Mouse (Mus musculus): ENCODE measurements around the gene Cyp27b1. TPM values are rescaled to one million over a fixed set of nuclear protein-coding genes. Genes with fewer than 3 reads are reported as not detected.

Cyp27b1 gene
- polyA plus RNA-seq, 1 experiment: not detected

- peaks cover 27% of the 10 kb centered on the region for H3K4me1 ChIP-seq (ENCODE audit: control insufficient read depth)
- H3K36me3 ChIP-seq (ENCODE audit: control insufficient read depth): peaks cover 18% of the 10 kb centered on the region
- TF ChIP-seq TAL1 (IDR thresholded peaks at IDR 0.05; ENCODE audit: low read length) (no peak), GATA1 (IDR thresholded peaks at IDR 0.05; ENCODE audit: low read length) (no peak)
- H3K9me3 ChIP-seq (ENCODE audit: control insufficient read depth, low read length): peaks cover 4% of the 10 kb centered on the region
- no peak overlapping the region for H3K4me3 ChIP-seq (replicated peaks)
- peaks cover 45% of the 10 kb centered on the region for H3K27me3 ChIP-seq (ENCODE audit: control insufficient read depth)
Measured at GRCm38 (mm10) chr10:127043187-127043586, 4.9 kb upstream of the Cyp27b1 start.

DNA sequence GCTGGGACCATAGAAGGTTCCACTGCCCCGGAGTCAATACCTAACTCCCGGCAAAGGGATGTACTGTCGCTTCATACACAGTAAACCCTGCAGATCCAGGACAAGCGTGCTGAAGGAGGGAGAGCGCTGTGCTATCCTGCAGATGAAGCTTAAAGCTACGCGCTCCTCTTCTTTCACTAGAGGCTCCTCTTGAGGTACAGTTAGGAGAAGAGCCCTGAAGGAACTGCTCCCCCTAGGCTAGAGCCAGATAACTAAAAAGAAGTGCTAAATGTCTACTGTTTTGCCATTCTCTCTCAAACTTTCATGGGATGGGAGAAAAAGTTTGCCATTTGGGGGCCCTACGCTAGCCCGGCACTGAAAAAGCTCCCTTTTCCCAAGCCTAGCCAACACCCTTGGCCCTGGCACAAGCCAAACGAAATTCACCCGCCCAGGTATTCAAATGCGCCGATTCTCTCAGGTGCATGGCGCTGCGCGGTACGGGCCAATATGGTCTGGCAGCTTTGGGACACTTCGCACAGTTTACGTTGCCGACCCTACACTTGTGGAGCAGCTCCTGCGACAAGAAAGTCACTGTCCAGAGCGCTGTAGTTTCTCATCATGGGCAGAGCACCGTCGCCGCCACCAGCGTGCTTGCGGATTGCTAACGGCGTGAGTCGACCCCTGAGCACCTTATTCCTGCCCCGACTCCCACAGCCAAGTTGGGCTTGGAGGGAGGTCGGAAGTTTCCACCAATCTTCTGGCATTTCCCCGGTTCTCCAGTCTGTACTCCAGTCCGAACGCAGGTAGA lies 751 bp downstream of the Cyp27b1 start:
- H3K4me1 ChIP-seq (ENCODE audit: control insufficient read depth): no peaks in the 10 kb centered on the region
- H3K9me3 ChIP-seq (ENCODE audit: control insufficient read depth, low read length): peaks cover 7% of the 10 kb centered on the region; the same call in 1 of the 2 replicates
- peaks cover 12% of the 10 kb centered on the region for H3K36me3 ChIP-seq (ENCODE audit: control insufficient read depth)
- peaks cover 63% of the 10 kb centered on the region for H3K27me3 ChIP-seq (ENCODE audit: control insufficient read depth)
- H3K4me3 ChIP-seq (replicated peaks): no peak overlapping the region
- TF ChIP-seq TAL1 (IDR thresholded peaks at IDR 0.05; ENCODE audit: low read length) (no peak), GATA1 (IDR thresholded peaks at IDR 0.05; ENCODE audit: low read length) (no peak)

GRCm38 (mm10) chr10:127049395-127050118 lies 1.5 kb downstream of the Cyp27b1 start:
- Histone ChIP-seq H3K9me3 (ENCODE audit: control insufficient read depth, low read length) (peaks cover 7% of the 10 kb centered on the region; the same call in 1 of the 2 replicates), H3K27me3 (ENCODE audit: control insufficient read depth) (peaks cover 70% of the 10 kb centered on the region), H3K4me1 (ENCODE audit: control insufficient read depth) (no peaks in the 10 kb centered on the region), H3K4me3 (replicated peaks) (no peak overlapping the region), H3K36me3 (ENCODE audit: control insufficient read depth) (peaks cover 8% of the 10 kb centered on the region)
- TF ChIP-seq GATA1 (IDR thresholded peaks at IDR 0.05; ENCODE audit: low read length) (no peak), TAL1 (IDR thresholded peaks at IDR 0.05; ENCODE audit: low read length) (no peak)

DNA sequence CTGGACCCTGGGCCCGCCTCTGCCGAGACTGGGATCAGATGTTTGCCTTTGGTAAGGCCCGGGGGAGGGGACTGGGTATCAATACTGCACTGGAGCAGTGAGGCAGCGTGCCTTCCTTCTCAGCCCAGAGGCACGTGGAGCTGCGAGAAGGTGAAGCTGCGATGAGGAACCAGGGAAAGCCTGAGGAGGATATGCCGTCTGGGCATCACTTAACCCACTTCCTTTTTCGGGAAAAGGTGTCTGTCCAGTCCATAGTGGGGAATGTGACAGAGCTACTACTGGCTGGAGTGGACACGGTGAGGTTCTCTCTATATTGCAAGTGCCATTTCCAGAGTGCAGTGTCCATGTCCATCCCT lies 2.0 kb downstream of the Cyp27b1 start:
- peaks cover 76% of the 10 kb centered on the region for H3K27me3 ChIP-seq (ENCODE audit: control insufficient read depth)
- no peaks in the 10 kb centered on the region for H3K4me1 ChIP-seq (ENCODE audit: control insufficient read depth)
- H3K9me3 ChIP-seq (ENCODE audit: control insufficient read depth, low read length): peaks cover 7% of the 10 kb centered on the region; the same call in 1 of the 2 replicates
- H3K36me3 ChIP-seq (ENCODE audit: control insufficient read depth): peaks cover 2% of the 10 kb centered on the region; the same call in 1 of the 2 replicates
- TF ChIP-seq TAL1 (IDR thresholded peaks at IDR 0.05; ENCODE audit: low read length) (no peak), GATA1 (IDR thresholded peaks at IDR 0.05; ENCODE audit: low read length) (no peak)
- H3K4me3 ChIP-seq (replicated peaks): no peak overlapping the region

DNA sequence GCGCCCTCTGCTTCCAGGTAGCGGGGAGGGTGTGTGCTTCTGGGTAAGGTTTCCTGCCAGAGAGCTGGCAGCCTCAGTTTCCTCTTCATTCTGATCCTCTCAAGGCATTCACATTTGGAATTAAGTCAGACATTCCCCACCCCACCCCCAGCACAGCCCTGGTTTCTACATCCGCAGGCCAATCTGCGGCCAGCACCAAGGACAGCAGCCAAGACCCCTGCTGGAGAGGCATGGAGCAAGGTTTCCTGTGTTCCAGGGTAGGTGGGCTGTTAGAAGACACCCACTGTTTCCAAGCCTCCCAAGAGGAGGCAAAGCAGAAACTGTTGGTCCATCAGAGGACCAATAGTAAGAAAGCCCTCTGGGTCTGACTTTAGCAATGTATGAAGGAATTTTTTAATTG lies 6.6 kb downstream of the Cyp27b1 start:
- Histone ChIP-seq H3K27me3 (ENCODE audit: control insufficient read depth) (peaks cover 98% of the 10 kb centered on the region), H3K4me3 (replicated peaks) (no peak overlapping the region), H3K4me1 (ENCODE audit: control insufficient read depth) (peaks cover 5% of the 10 kb centered on the region), H3K36me3 (ENCODE audit: control insufficient read depth) (no peaks in the 10 kb centered on the region), H3K9me3 (ENCODE audit: control insufficient read depth, low read length) (peaks cover under 1% of the 10 kb centered on the region; the same call in 1 of the 2 replicates)
- TF ChIP-seq GATA1 (IDR thresholded peaks at IDR 0.05; ENCODE audit: low read length) (no peak), TAL1 (IDR thresholded peaks at IDR 0.05; ENCODE audit: low read length) (no peak)

- TF ChIP-seq GATA1 (IDR thresholded peaks at IDR 0.05; ENCODE audit: low read length) (no peak), TAL1 (IDR thresholded peaks at IDR 0.05; ENCODE audit: low read length) (no peak)
- Histone ChIP-seq H3K27me3 (ENCODE audit: control insufficient read depth) (peaks cover 98% of the 10 kb centered on the region), H3K36me3 (ENCODE audit: control insufficient read depth) (no peaks in the 10 kb centered on the region), H3K9me3 (ENCODE audit: control insufficient read depth, low read length) (peaks cover 2% of the 10 kb centered on the region; the same call in 1 of the 2 replicates), H3K4me3 (replicated peaks) (no peak overlapping the region), H3K4me1 (ENCODE audit: control insufficient read depth) (peaks cover 12% of the 10 kb centered on the region)
Measured at GRCm38 (mm10) chr10:127055406-127055805, 7.4 kb downstream of the Cyp27b1 start.

DNA sequence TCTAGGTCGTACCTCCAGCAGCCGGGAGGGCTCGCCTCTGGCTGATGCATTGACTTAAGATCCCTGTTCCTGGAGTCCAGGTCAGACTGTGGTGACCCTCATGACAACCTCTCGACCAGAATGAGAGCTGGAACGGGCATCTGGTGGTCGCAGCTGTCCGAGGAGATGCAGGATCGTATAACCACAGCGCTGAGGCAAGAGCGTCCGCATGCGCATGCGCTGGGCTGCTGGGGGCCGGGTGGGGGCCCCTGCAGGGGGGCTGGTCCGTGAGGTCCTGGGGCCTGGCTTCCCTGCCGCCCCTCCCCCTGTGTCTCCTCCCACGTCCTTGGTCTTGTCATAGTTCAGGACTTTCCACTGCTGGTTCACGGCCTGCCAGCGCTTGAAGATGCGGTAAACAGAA lies 8.4 kb downstream of the Cyp27b1 start:
- H3K9me3 ChIP-seq (ENCODE audit: control insufficient read depth, low read length): peaks cover 4% of the 10 kb centered on the region; the same call in 1 of the 2 replicates
- H3K4me1 ChIP-seq (ENCODE audit: control insufficient read depth): peaks cover 14% of the 10 kb centered on the region
- TF ChIP-seq TAL1 (IDR thresholded peaks at IDR 0.05; ENCODE audit: low read length) (no peak), GATA1 (IDR thresholded peaks at IDR 0.05; ENCODE audit: low read length) (no peak)
- H3K4me3 ChIP-seq (replicated peaks): no peak overlapping the region
- peaks cover 98% of the 10 kb centered on the region for H3K27me3 ChIP-seq (ENCODE audit: control insufficient read depth)
- no peaks in the 10 kb centered on the region for H3K36me3 ChIP-seq (ENCODE audit: control insufficient read depth)

GRCm38 (mm10) chr10:127058161-127058560 lies 10.1 kb downstream of the Cyp27b1 start:
- TF ChIP-seq TAL1 (IDR thresholded peaks at IDR 0.05; ENCODE audit: low read length): no peak
- TF ChIP-seq GATA1 (IDR thresholded peaks at IDR 0.05; ENCODE audit: low read length): no peak
- Histone ChIP-seq H3K36me3 (ENCODE audit: control insufficient read depth) (no peaks in the 10 kb centered on the region), H3K4me3 (replicated peaks) (no peak overlapping the region), H3K4me1 (ENCODE audit: control insufficient read depth) (peaks cover 21% of the 10 kb centered on the region), H3K9me3 (ENCODE audit: control insufficient read depth, low read length) (peaks cover 4% of the 10 kb centered on the region; the same call in 1 of the 2 replicates), H3K27me3 (ENCODE audit: control insufficient read depth) (peaks cover 97% of the 10 kb centered on the region)

- H3K9me3 ChIP-seq (ENCODE audit: control insufficient read depth, low read length): peaks cover 4% of the 10 kb centered on the region; the same call in 1 of the 2 replicates
- H3K4me1 ChIP-seq (ENCODE audit: control insufficient read depth): peaks cover 26% of the 10 kb centered on the region
- no peaks in the 10 kb centered on the region for H3K36me3 ChIP-seq (ENCODE audit: control insufficient read depth)
- H3K27me3 ChIP-seq (ENCODE audit: control insufficient read depth): peaks cover 93% of the 10 kb centered on the region
- H3K4me3 ChIP-seq (replicated peaks): no peak overlapping the region
- TF ChIP-seq TAL1 (IDR thresholded peaks at IDR 0.05; ENCODE audit: low read length) (no peak), GATA1 (IDR thresholded peaks at IDR 0.05; ENCODE audit: low read length) (no peak)
Measured at GRCm38 (mm10) chr10:127058708-127059107, 10.7 kb downstream of the Cyp27b1 start.
